Mouse (Mus musculus): ENCODE measurements around the gene AI661453.
"Not testable (repeated sequence)": the region's sequence is repeated elsewhere in the genome, so short reads cannot be mapped to it uniquely, and the experiment has no call there.

AI661453 gene

DNA sequence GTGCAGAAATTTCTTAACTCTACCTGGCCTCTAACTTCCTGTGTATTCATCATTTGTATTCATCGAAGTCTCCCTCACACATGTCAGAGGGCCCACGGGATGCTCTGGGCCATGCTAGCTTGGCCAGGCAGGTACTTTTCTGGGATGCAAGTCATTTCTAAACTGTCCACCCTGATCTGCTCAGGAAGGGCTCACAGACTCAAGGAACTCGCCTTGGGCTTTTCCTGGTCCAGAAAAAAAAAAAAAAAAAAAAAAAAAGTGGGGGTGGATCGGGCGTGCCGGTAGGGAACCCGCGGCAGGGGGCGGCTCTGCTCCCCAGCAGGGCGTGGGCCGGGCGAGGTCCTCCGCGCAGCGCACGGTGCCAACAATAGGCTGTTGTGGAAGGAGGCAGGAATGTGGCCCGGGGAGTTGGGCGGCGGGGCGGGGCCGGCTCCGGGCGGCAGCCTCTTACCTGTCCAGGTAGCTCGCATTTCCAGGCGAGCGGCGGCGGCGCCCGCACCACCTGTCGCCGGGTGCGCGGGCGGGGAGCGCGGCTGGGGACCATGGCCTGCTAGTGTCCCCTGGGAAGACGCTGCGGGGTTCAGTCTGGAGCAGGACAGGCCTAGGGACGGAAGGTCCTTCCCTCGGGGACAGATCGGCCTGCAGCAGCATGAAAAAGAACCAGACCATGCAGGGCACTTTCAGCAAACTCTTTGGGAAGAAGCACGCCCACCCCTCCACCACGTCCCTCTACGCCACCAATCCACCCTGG is at the start of gene AI661453:
Gene AI661453 (plus strand): TSS at position 460 of the 751 bp plus-strand sequence.
- DNase-seq (ENCODE audit: low spot score in 2 of 2) = no peak

DNA sequence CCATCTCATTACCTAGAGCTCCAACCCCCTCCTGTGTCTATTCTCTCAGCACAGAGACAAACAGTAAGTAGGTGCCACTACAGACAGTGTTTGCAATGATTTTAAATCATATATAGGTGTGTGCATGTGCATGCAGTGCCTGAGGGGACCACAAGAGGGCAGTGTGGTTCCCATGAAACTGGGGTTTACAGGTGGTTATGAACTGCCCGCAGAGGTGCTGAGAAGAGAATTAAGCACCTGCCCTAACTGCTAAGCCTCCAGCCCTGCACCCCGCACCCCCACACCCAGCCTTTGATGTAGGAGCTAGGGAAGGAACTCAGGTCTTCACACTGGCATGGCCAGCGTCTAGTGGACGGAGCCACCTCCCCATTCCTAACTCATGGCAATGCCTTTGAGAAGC is 49.8 kb upstream of the AI661453 start:
- no peak for DNase-seq (ENCODE audit: low spot score in 2 of 2)

DNA sequence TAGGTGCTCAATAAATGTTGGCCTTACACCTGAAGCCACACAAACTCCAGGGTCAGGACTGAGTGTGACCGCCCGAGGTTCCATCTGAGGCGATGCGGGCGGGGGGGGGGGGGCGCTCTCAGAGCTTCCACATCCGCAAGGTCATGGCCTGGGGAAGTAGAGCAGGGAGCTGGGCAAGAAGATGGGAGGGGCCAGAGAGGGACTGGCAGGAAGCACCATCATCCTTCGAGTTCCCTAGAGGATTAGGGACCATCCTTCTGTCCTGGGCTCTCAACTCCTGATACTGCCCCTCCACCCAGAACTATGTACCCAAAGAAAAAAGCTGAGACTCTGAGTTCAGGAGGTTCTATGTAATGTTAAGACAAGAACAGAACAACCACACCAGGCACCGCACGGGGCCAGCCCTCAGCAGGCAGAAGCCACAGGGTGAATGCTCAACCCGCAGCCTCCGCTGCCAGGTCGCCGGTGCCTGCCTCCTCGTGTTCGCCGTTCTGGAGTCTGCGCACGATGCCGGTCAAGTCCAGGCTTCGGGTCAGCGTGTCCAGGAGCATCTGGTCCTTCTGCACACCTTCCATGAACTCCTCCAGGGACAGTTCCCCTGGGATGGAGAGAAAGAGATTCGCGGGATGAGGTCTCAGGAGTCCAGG is 42.1 kb upstream of the AI661453 start:
- DNase-seq (ENCODE audit: low spot score in 2 of 2) = no peak

DNA sequence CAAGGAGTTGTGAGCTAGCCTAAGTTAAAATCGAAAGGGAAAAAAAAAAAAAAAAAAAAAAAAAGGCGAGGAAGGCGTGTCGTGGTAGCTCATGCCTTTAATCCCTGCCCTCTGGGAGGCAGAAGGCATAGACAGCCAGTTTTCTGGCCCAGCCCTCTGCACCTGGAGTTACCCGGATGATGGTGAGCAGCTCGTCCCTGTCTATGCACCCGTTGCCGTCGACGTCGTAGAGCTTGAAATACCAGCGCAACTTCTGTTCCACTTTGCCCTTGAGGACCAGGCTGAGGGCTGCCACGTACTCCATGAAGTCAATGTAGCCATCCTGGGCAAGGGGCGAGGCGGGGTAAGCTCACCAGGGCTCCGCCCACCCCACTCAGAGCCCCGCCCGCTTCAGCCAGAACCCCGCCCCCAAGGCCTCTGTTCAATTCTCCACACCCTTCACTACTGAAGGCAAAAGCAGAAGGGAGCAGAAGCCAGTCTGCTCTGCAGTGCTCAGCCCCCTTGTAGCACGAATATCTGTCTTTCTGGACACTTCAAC is 41.0 kb upstream of the AI661453 start:
- DNase-seq (ENCODE audit: low spot score in 2 of 2) = peak in 1 of 2 experiments; percentile 20

DNA sequence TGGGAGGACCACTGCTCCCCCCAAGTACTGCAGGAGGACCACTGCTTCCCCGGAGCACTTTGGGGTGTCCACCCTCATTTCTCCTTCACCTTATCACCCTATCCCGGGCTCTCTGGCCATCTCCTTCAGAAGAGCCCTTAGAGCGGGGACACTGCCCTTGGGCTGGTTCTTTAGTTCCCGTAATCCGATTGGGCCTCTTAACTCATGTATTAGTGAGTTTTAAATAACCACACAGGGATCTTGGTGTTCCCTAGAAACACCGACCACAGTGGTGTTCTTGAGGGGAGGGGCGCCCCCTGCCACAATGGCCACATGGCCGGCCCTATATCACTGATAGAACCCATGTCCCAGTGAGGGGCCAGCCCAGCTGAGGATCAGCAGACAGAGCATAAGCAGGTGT is 37.3 kb upstream of the AI661453 start:
- DNase-seq (ENCODE audit: low spot score in 2 of 2) = no peak

DNA sequence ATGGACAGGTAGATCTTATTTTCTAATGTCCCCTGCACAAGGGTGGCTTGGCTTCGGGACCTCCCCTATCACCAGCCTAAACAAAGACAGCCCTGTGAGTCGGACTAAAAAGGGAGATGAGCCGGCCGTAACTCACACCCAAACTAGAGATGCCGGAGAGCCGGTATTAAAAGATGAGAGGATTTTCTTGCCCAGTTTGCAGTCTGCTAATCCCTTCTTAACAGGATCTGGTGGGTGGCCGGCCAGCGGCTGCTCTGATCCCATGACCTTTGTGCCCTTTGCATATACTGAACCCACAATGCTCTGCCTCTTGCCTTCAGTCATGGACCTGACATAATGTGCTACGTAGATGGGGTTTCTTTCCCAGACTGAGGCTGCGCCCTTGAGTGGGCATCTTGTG is 36.0 kb upstream of the AI661453 start, which contains the start of gene Guca1a:
Gene Guca1a (minus strand): TSS at position 134 of the 400 bp plus-strand sequence.
- no peak for DNase-seq (ENCODE audit: low spot score in 2 of 2)

DNA sequence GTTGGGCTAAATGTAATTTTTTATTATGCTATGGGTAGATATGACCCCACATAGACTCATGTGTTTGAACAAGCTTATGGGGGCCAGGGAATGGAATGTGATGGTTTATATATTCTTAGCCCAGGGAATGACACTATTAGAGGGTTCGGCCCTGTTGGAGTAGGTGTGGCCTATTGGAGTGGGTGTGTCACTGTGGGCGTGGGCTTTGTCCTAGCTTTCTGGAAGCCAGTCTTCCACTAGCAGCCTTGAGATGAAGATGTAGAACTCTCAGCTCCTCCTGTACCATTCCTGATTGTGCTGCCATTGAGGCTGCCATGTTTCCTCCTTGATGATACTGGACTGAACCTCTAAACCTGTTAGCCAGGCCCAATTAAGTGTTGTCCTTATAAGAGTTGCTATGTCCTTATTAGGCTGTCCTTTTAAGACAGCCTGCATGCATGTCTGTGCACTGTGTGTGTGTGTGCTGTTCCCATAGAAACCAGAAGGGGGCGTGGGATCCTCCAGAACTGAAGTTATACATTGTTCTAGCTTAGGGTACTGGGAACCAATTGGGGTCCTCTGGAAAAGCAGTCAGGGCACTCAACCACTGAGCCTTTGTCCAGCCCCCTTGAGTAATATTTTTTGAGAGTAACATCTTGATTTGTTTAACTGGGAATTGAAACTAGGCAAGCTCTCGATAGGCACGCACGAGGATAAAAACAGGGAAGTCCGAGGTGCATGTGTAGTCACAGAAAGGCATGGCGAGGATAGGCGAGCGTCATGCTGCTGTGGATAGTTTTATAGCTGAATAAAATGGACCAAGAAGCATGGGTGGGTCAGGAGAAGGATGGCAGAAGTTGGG is 28.5 kb upstream of the AI661453 start:
- DNase-seq (ENCODE audit: low spot score in 2 of 2) = no peak

DNA sequence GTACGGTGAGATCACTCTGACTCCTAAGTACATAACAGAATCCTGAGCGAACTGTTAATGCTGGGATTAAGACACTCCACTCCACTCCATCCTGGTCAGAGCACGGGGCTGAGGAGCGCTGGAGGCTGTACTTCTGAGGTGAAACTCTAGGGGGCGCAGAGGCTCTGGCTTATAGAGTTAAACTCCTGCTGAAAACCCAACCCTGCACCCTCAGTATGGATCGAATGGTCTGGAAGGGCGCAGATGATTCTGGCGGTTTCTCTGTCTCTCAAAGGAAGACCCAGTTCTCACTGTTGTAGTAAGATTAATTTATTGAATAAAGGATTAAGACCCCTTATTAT is 27.9 kb upstream of the AI661453 start:
- peak in 1 of 2 experiments; percentile 30 for DNase-seq (ENCODE audit: low spot score in 2 of 2)

DNA sequence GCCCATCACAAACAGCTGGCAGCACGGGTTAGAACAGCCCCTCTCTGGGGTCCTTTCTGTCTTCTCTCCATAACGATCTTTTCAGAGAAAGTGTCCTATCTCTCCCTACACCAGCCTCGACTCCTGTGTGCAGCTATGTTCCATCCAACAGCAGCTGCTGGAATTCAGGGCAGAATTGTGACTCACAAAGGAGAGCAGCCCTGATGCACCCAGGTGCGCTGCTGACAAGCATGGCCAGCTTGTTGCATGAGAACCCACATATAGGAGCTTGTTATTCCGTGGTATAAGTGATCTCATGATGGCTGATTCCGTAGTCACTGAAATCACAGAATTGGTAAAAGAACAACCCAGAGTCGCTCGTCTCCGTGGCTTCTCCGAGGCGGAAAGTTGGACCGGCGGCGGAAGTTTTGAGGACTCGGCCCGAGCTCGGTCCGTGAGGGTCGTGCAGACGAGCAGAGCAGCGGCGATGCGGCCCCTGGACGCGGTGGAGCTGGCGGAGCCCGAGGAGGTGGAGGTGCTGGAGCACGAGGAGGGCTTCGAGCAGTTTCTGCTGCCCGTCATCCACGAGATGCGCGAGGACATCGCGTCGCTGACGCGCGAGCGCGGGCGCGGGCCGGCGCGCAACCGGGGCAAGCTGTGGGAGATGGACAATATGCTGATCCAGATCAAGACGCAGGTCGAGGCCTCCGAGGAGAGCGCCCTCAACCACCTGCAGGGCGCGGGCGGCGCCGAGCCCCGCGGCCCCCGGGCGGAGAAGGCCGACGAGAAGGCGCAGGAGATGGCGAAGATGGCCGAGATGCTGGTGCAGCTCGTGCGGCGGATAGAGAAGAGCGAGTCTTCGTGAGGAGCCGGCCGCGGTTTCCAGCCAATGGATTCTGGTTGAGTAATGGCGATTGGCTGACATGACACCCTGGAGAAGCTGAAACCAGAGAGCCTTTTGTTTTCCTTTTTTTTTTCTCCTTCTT is 26.2 kb upstream of the AI661453 start:
- DNase-seq (ENCODE audit: low spot score in 2 of 2) = peak in 1 of 2 experiments; percentile 15

DNA sequence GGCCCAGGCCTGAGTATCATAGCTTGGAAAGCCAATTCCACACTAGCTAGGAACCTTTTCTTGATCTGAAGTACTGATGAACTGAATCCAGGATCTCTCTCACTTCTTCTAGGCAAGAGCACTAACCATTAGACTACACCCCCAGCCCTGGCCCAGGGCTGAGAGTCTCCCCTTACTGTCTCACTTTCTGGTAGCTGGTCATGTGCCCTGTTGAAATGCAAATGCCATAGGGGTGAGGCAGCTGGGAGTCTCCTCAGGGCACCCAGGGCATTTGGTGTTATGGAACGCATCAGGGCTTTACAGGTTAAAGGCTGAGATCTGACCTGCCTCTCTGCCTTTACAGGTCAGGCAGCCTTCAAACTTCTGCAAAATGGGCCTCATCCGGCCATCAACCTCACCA is 16.2 kb upstream of the AI661453 start:
- DNase-seq (ENCODE audit: low spot score in 2 of 2) = no peak

DNA sequence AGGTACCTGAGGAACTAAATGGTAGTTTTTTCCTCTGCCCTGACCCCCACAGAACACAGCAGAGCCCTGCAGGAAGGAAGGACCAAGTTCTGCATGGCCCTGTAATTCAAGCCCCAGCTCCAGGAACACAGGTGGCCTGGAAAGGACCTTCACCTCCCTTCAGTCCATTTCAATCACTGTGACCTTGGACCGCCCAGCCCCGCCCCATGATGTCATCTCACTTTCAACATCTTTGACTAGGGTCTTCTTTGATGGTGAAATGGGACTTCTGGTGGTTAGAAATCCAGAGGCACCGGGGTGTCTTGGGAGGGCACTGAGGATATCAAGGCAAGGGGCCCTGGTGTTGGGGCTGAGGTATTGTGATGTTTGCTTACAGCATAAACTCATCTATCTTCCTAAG is 14.8 kb upstream of the AI661453 start:
- no peak for DNase-seq (ENCODE audit: low spot score in 2 of 2)

DNA sequence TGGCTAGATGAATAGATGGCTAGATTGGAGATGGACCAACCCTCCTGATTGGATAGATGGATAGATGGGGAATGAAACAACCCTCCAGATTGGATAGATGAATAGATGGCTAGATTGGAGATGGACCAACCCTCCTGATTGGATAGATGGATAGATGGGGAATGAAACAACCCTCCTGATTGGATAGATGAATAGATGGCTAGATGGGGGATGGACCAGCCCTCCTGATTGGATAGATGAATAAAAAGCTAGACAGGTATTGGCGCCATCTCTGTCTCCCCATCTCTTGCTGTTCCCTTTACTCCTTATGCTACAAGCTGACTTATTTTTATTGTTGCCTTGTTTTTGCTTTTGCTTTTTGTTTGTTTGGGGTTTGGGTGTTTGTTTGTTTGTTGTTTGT is 13.8 kb upstream of the AI661453 start:
- DNase-seq (ENCODE audit: low spot score in 2 of 2) = not testable (repeated sequence)

DNA sequence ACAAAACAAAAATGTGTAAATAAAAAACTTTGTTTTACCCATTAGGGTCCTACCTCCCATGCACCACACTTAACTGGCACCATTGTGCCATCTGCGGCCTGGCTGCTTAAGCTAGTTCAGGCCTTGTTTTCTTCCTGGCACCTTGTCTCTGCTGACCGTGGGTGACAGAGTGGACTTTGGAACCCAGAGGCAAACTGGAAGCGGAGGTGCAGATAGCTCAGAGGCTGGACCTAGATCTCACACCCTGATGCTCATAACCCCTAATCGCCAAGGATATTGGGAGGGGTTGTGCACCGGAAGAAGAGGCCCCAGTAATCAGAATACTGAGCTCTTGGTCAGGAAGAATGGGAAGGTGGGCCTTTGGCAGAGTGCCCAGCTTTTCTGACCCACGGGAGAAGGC is 12.2 kb upstream of the AI661453 start:
- no peak for DNase-seq (ENCODE audit: low spot score in 2 of 2)

DNA sequence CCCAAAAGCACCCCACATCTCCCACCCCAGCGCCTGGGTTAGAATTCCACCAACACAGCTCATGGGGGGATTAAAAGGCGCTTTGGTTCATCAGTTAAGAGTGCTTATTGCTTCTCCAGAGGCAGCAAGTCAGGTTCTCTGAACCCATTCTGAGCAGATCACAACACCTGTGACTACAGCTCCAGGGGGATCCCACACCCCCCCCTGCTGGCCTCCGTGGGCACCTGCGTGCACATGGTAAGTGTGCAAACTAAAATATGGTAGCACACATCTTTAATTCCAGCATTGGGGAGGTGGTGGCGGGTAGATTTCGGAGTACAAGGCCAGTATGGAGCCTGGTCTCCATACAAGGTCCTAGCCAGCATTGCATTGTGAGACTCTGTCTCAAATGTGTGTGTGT is 9.1 kb upstream of the AI661453 start:
- no peak for DNase-seq (ENCODE audit: low spot score in 2 of 2)

DNA sequence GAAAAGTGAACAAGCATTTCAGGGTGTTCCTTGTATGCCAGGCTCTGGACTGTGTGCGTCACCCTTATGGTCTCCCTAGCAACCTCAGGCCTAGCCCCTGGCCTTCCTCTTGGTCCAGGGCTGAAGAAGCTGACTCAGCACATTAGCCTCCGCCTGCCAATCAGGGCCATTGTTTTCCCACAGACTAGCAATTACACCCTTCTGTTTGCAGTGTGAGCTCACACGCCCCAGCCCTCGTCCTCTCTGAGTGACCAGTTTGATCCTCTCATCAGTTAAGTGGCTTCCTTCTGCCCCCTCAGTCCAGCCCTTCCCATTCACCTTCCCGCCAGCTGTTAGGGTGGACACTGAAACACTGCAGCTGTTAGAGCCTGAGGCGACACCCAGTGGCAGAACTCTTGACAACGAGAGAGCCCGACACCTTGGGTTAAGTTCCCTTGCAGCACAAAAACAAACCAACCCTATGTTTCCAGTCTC is 7.5 kb upstream of the AI661453 start:
- no peak for DNase-seq (ENCODE audit: low spot score in 2 of 2)

DNA sequence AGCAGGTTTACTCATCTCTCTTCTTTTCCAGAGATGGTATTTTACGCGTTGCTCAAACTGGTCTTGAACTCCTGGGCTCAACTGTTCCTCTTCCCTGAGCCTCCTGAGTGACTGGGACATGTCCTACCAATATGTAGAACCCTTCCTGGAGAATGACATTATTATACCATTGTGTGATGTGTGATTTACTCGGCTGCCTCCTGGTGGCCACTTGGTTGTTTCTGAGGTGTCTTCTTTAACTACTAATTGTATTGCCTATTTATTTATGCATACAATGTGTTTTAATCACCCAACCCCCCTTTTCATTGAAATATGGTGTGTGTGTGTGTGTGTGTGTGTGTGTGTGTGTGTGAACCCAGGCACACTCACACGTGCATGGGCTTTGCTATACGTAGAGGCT is 5.6 kb upstream of the AI661453 start:
- DNase-seq (ENCODE audit: low spot score in 2 of 2) = no peak

DNA sequence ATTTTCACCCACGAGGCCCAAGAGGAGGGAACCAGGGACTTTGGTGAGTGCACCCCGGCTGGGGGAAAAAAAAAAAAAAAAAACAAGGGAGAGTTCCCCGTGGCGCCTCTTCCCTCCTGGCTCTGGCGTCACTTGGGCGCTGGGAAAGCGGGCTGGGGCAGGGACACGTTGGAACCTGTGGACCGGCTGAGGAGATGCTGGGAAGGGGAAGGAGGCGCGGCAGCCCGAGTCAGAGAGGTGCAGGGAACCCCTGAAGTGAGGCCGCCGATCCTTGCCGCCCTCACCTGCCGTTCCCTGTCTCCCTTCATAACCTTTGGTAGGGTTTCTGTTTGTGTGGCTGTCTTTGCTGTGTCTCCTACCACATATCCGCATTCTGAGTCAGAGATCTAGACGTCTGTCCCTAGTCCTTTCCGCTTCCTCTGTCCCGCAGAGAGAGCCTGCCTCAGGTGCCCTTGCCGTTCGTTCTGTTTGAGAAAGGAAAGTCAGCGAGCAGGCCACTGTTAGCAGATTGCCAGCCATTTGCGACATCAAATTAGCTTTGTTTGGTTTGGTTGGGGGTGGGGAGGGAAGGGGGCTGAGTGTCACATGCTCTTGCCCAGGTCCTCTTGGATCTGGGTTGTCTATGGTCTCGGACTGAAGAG is 612 bp downstream of the AI661453 start, which contains the start of gene 1700001C19Rik:
Gene 1700001C19Rik (minus strand): TSS at position 470 of the 641 bp plus-strand sequence.
- DNase-seq (ENCODE audit: low spot score in 2 of 2) = no peak

DNA sequence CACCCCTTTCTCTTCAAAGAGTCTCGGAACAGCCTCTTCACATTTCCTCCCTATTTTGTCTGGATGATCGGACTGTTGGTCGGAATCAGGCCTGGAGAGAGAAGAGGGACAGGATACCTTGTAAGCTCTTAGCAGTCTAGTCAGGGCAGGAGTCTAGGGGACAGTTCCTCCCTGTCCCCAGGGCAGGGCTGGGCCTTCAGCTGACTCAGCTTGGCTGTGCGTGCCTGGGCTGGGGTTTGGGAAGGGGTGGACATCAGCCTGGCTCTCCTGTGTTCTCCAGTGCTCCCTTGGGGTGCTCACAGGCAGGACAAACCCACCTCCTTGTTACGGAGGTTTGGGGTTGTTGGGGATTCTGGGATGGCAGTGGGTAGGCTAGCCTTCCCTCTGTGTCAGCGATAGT is 2.2 kb downstream of the AI661453 start:
- no peak for DNase-seq (ENCODE audit: low spot score in 2 of 2)

DNA sequence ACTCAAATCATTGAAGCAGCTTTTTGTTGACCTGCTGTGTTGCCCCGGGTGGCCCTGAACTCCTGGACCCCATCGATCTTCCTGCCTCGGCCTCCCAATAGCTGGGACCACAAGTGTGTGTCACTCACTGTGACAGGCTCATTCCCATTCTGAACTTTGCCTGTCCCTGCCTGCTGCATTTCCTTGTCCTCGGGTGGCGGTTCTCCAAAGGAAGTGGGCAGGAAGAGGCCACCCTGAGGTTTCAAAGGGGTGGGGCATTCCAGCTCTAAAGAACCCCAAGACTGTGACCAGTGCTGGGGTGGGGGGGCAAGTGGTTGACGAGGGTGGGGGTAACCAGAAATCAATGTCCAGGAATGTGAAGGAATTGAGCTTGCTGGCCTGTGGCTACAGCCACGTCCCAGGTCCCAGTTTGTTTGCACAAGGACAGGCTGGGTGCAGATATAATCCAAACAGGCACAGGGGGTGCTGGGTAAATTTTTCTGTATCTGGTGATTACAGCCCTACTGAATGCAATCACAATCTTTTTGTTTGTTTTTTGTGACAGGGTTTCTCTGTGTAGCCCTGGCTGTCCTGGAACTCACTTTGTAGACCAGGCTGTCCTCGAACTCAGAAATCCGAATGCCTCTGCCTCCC is 3.1 kb downstream of the AI661453 start:
- no peak for DNase-seq (ENCODE audit: low spot score in 2 of 2)

DNA sequence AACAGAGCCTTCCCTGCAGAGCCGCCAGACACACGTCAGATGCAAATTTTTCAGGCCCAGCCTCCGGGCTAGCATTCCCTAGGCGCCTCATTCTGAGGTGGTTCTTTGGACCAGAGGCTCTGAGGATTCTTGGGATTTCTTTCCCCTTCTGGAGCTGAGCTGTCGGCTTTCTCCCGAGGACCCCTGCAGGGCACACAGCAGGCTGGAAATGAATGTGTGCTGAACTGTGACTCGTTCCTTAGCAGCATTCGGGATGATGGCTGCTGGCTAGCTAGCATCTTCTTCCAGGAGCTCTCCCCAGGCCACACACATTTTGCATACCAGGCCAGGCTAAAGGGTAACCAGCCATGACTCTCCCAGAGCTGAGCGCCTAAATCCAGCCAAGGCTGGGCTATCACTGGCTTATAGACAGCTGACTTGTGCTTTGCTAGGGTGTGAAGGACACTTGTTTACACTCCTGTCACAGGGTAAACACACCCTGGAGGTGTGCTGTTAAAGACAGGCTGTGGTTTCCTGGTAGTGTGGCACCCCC is 4.0 kb downstream of the AI661453 start:
- no peak for DNase-seq (ENCODE audit: low spot score in 2 of 2)
